Mouse (Mus musculus): ENCODE measurements around the gene Colgalt1.

DNA sequence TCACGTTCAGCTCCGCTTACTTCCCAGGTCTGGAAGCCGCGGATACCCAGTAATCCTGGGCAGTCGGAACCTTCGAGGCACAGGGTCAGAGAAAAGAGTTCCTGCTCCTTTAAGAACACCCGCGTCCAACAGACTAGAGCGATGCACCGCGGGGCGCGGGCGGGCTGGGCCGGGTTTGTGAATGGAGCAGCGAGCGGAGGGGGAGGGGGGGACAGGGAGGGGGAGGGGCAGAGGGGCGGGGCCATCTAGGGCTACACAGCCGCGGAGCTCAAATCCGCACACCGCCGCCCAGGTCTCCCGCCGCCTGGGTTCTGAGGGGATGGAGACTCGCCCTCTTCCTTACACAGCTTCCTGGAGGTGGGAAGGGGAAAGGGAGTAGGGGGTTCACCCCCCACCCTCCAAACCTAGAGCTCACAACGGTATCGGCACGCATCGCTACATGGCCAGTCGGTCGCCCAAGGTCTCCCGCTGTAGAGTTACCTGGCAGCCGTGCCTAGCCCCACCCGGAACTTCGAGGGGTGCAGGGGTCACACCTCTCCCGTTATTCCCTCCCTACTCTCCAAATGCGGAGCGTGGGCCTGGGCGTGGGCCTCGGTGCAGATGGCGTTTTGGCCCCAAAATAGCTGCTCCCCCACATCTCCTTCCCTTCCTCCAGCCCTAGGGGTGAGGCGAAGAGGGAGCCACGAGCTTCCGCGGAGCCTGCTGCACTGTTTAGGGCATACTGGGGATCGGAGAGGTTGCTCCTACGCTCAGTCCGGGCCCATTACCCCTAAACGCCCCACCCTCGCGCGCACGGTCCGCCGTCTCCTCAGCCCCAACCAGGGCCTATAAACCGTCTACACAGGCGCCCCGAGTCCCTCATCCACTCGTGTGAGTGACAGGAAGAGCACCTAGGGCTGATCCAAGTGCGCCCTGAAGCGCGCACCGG lies 60.1 kb downstream of the Colgalt1 start:
- TF ChIP-seq CTCF (IDR thresholded peaks at IDR 0.05; ENCODE audit: insufficient read depth, low read length), result no peak
- no peak for TF ChIP-seq POLR2A (IDR thresholded peaks at IDR 0.05; ENCODE audit: borderline replicate concordance, extremely low read depth, low read depth, low read length)
